Mouse (Mus musculus): ENCODE results near the gene Zfp473. TPM values are rescaled to one million over a fixed set of nuclear protein-coding genes. Genes with fewer than 3 reads are reported as not detected.
"Not testable (repeated sequence)": the region's sequence is repeated elsewhere in the genome, so short reads cannot be mapped to it uniquely, and the experiment has no call there.

Zfp473 gene
- polyA plus RNA-seq, 1 experiment from 2014 or later: 1.8 TPM

DNA sequence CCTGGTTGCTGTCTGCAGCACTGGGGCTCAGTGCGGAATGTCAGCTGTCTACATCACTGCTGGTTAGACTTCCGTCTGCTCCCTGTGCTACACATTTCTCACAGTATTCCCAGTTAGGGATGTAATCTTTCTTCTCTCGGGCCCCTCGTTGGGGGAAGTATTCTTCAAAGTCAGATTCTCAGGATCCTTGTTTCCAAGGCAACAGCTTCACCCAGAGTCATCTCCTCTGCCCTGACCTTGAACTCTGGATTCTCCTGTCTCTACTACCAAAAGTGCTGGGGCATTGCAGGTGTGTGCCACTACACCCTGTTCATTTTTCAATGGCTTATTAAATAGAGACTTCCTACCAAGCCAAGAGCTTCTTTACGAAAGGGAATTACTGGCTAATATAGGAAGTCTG, 23.7 kb downstream of the Zfp473 start:
- H3K4me2 ChIP-seq (ENCODE audit: low read depth, low read length): no peak overlapping the region
- no peaks in the 10 kb centered on the region for H3K36me3 ChIP-seq (ENCODE audit: control insufficient read depth, insufficient read depth, low read length)
- no peak overlapping the region for H3K27ac ChIP-seq (ENCODE audit: low read length)
- H3K4me1 ChIP-seq (ENCODE audit: control insufficient read depth, insufficient read depth, low read length): no peaks in the 10 kb centered on the region; the same call in 1 of the 2 replicates
- H3K9me3 ChIP-seq (ENCODE audit: control insufficient read depth, low read length): peaks cover 5% of the 10 kb centered on the region; the same call in 1 of the 2 replicates
- H3K9ac ChIP-seq (ENCODE audit: low read depth, low read length): no peak overlapping the region
- H3K27me3 ChIP-seq (replicated peaks; ENCODE audit: control insufficient read depth, insufficient read depth, low read length): no peaks in the 10 kb centered on the region
- H3K4me3 ChIP-seq (ENCODE audit: low read length): no peak overlapping the region
- 56% methylated on average over 5 of the region's 5 CpGs for WGBS
- no peak for ATAC-seq

- H3K4me2 ChIP-seq (ENCODE audit: low read depth, low read length): no peak overlapping the region
- no peaks in the 10 kb centered on the region for H3K27me3 ChIP-seq (replicated peaks; ENCODE audit: control insufficient read depth, insufficient read depth, low read length)
- no peaks in the 10 kb centered on the region for H3K36me3 ChIP-seq (ENCODE audit: control insufficient read depth, insufficient read depth, low read length)
- 60% methylated on average over 6 of the region's 6 CpGs for WGBS
- H3K4me1 ChIP-seq (ENCODE audit: control insufficient read depth, insufficient read depth, low read length): no peaks in the 10 kb centered on the region; the same call in 1 of the 2 replicates
- ATAC-seq: no peak
- H3K4me3 ChIP-seq (ENCODE audit: low read length): no peak overlapping the region
- peaks cover 5% of the 10 kb centered on the region; the same call in 1 of the 2 replicates for H3K9me3 ChIP-seq (ENCODE audit: control insufficient read depth, low read length)
- no peak overlapping the region for H3K27ac ChIP-seq (ENCODE audit: low read length)
- H3K9ac ChIP-seq (ENCODE audit: low read depth, low read length): no peak overlapping the region
These were observed 24.5 kb downstream of the Zfp473 start for GRCm38 (mm10) chr7:44726343-44726742.

- Histone ChIP-seq H3K27me3 (replicated peaks; ENCODE audit: control insufficient read depth, insufficient read depth, low read length) (no peaks in the 10 kb centered on the region), H3K27ac (ENCODE audit: low read length) (no peak overlapping the region), H3K4me2 (ENCODE audit: low read depth, low read length) (no peak overlapping the region), H3K9me3 (ENCODE audit: control insufficient read depth, low read length) (peaks cover 5% of the 10 kb centered on the region; the same call in 1 of the 2 replicates), H3K4me1 (ENCODE audit: control insufficient read depth, insufficient read depth, low read length) (no peaks in the 10 kb centered on the region; the same call in 1 of the 2 replicates), H3K36me3 (ENCODE audit: control insufficient read depth, insufficient read depth, low read length) (no peaks in the 10 kb centered on the region), H3K4me3 (ENCODE audit: low read length) (no peak overlapping the region), H3K9ac (ENCODE audit: low read depth, low read length) (no peak overlapping the region)
- ATAC-seq: no peak
- 20% methylated on average over 7 of the region's 7 CpGs for WGBS
These were observed 26.5 kb downstream of the Zfp473 start for GRCm38 (mm10) chr7:44724316-44724715.

DNA sequence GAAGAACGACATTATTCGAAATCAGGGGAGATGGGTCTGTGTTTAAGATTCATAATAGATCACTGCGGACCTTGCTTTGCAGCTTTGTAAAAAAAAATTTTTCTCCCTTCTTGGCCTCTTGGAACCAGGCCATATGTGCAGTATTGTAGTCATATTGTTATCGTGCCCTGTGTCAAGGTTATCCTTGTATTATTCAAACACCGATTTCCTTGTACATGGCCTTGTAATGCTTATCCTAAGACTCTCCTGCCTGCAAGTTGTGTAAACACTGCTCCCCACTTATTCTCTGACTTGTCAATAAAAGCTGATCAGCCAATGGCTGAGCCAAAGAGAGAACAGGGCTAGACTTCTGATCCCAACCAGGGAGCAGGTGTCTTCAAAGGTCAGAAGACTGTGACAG, 28.8 kb downstream of the Zfp473 start:
- Histone ChIP-seq H3K36me3 (ENCODE audit: control insufficient read depth, insufficient read depth, low read length) (no peaks in the 10 kb centered on the region), H3K9me3 (ENCODE audit: control insufficient read depth, low read length) (no peaks in the 10 kb centered on the region), H3K27ac (ENCODE audit: low read length) (peak overlapping the region; percentile 52), H3K4me3 (ENCODE audit: low read length) (no peak overlapping the region), H3K4me1 (ENCODE audit: control insufficient read depth, insufficient read depth, low read length) (no peaks in the 10 kb centered on the region; the same call in 1 of the 2 replicates), H3K27me3 (replicated peaks; ENCODE audit: control insufficient read depth, insufficient read depth, low read length) (no peaks in the 10 kb centered on the region), H3K9ac (ENCODE audit: low read depth, low read length) (no peak overlapping the region), H3K4me2 (ENCODE audit: low read depth, low read length) (no peak overlapping the region)
- ATAC-seq: peak; percentile 92
- WGBS: 60% methylated on average over 5 of the region's 5 CpGs

GRCm38 (mm10) chr7:44709881-44710280, 41.0 kb downstream of the Zfp473 start:
- 0 out of 2 replicates have a peak, but pooled peaks cover 4% of the 10 kb centered on the region for H3K9me3 ChIP-seq (ENCODE audit: control insufficient read depth, low read length)
- no peak overlapping the region for H3K27ac ChIP-seq (ENCODE audit: low read length)
- no peak overlapping the region for H3K4me3 ChIP-seq (ENCODE audit: low read length)
- H3K9ac ChIP-seq (ENCODE audit: low read depth, low read length): no peak overlapping the region
- no peaks in the 10 kb centered on the region for H3K36me3 ChIP-seq (ENCODE audit: control insufficient read depth, insufficient read depth, low read length)
- WGBS: 84% methylated on average over 5 of the region's 5 CpGs
- no peaks in the 10 kb centered on the region for H3K4me1 ChIP-seq (ENCODE audit: control insufficient read depth, insufficient read depth, low read length)
- no peak overlapping the region for H3K4me2 ChIP-seq (ENCODE audit: low read depth, low read length)
- no peaks in the 10 kb centered on the region for H3K27me3 ChIP-seq (replicated peaks; ENCODE audit: control insufficient read depth, insufficient read depth, low read length)
- no peak for ATAC-seq

GRCm38 (mm10) chr7:44708574-44708973, 42.3 kb downstream of the Zfp473 start, which contains the start of gene Izumo2:
Gene Izumo2, plus strand, starts transcription at chr7:44708742.
- no peak within 1 kb of the TSS for H3K4me2 ChIP-seq (ENCODE audit: low read depth, low read length)
- no peak for ATAC-seq
- H3K4me1 ChIP-seq (ENCODE audit: control insufficient read depth, insufficient read depth, low read length): no peaks in the 10 kb centered on the region
- H3K36me3 ChIP-seq (ENCODE audit: control insufficient read depth, insufficient read depth, low read length): no peaks in the 10 kb centered on the region
- 73% methylated on average over 14 of the region's 14 CpGs for WGBS
- no peak within 1 kb of the TSS for H3K9ac ChIP-seq (ENCODE audit: low read depth, low read length)
- no peaks in the 10 kb centered on the region for H3K27me3 ChIP-seq (replicated peaks; ENCODE audit: control insufficient read depth, insufficient read depth, low read length)
- no peak within 1 kb of the TSS for H3K4me3 ChIP-seq (ENCODE audit: low read length)
- H3K9me3 ChIP-seq (ENCODE audit: control insufficient read depth, low read length): 0 out of 2 replicates have a peak, but pooled peaks cover 4% of the 10 kb centered on the region
- H3K27ac ChIP-seq (ENCODE audit: low read length): no peak within 1 kb of the TSS

DNA sequence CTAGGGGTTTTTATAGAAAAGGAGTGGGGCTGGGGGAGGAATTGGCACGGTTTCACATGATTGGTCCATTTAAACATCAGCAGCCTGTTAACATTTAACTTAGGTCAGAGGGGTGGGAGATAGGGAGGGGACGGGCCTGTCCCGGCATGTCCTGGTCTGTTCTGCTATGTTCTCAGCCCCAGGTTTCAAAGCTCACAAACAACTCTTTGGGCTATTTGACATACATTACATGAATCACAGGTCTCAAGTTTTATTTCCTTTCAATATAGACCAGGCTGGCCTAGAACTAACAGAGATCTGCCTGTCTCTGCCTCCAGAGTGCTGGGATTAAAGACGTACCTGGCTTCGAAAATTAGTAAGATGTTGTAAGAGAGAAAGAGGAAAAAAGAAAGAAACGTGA, 42.8 kb downstream of the Zfp473 start:
- not testable (repeated sequence) for H3K36me3 ChIP-seq (ENCODE audit: control insufficient read depth, insufficient read depth, low read length); H3K4me3 ChIP-seq (ENCODE audit: low read length); ATAC-seq; H3K27ac ChIP-seq (ENCODE audit: low read length); H3K27me3 ChIP-seq (replicated peaks; ENCODE audit: control insufficient read depth, insufficient read depth, low read length); H3K4me1 ChIP-seq (ENCODE audit: control insufficient read depth, insufficient read depth, low read length); H3K9me3 ChIP-seq (ENCODE audit: control insufficient read depth, low read length); H3K9ac ChIP-seq (ENCODE audit: low read depth, low read length); H3K4me2 ChIP-seq (ENCODE audit: low read depth, low read length)
- WGBS: 86% methylated on average over 5 of the region's 6 CpGs

DNA sequence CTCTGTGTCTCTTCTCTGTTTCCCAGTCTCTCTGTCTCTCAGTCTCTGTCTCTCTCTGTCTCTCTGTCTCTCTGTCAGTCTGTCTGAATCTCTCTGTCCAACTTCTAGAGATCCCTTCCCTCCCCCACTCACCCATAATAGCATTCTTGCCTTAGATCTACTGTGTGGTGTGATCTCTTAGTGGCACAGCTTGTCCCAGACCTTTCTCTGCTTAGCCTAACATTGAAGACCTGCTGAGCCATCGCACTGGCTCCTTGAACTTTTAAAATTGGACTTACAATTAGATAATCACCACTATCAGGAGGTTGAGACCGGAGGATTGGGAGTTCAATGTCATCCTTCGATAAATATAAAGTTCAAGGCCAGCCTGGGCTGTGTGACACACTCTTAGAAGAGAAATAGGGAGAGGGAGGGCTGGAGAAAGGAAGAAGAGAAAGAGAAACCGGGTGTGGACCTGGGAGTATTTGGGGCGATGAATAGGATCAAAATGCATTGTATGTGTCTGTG, 43.6 kb downstream of the Zfp473 start:
- no peak overlapping the region for H3K9ac ChIP-seq (ENCODE audit: low read depth, low read length)
- WGBS: 90% methylated on average over 5 of the region's 5 CpGs

GRCm38 (mm10) chr7:44706322-44706721, 44.5 kb downstream of the Zfp473 start:
- no peak overlapping the region for H3K27ac ChIP-seq (ENCODE audit: low read length)
- H3K9me3 ChIP-seq (ENCODE audit: control insufficient read depth, low read length): no peaks in the 10 kb centered on the region
- no peak overlapping the region for H3K9ac ChIP-seq (ENCODE audit: low read depth, low read length)
- no peaks in the 10 kb centered on the region for H3K27me3 ChIP-seq (replicated peaks; ENCODE audit: control insufficient read depth, insufficient read depth, low read length)
- H3K4me2 ChIP-seq (ENCODE audit: low read depth, low read length): no peak overlapping the region
- H3K36me3 ChIP-seq (ENCODE audit: control insufficient read depth, insufficient read depth, low read length): no peaks in the 10 kb centered on the region
- no peak overlapping the region for H3K4me3 ChIP-seq (ENCODE audit: low read length)
- ATAC-seq: no peak
- no peaks in the 10 kb centered on the region for H3K4me1 ChIP-seq (ENCODE audit: control insufficient read depth, insufficient read depth, low read length)

More for the DNA sequence above, 43.6 kb downstream of the Zfp473 start:
- no peaks in the 10 kb centered on the region for H3K4me1 ChIP-seq (ENCODE audit: control insufficient read depth, insufficient read depth, low read length)
- H3K27me3 ChIP-seq (replicated peaks; ENCODE audit: control insufficient read depth, insufficient read depth, low read length): no peaks in the 10 kb centered on the region
- no peak for ATAC-seq
- no peak overlapping the region for H3K27ac ChIP-seq (ENCODE audit: low read length)
- H3K36me3 ChIP-seq (ENCODE audit: control insufficient read depth, insufficient read depth, low read length): no peaks in the 10 kb centered on the region
- H3K4me3 ChIP-seq (ENCODE audit: low read length): no peak overlapping the region
- H3K4me2 ChIP-seq (ENCODE audit: low read depth, low read length): no peak overlapping the region
- no peaks in the 10 kb centered on the region for H3K9me3 ChIP-seq (ENCODE audit: control insufficient read depth, low read length)

- no peak for ATAC-seq
- Histone ChIP-seq H3K4me1 (ENCODE audit: control insufficient read depth, insufficient read depth, low read length) (no peaks in the 10 kb centered on the region), H3K9ac (ENCODE audit: low read depth, low read length) (no peak overlapping the region), H3K4me2 (ENCODE audit: low read depth, low read length) (no peak overlapping the region), H3K9me3 (ENCODE audit: control insufficient read depth, low read length) (no peaks in the 10 kb centered on the region), H3K36me3 (ENCODE audit: control insufficient read depth, insufficient read depth, low read length) (no peaks in the 10 kb centered on the region), H3K4me3 (ENCODE audit: low read length) (no peak overlapping the region), H3K27ac (ENCODE audit: low read length) (no peak overlapping the region), H3K27me3 (replicated peaks; ENCODE audit: control insufficient read depth, insufficient read depth, low read length) (no peaks in the 10 kb centered on the region)
- WGBS: 89% methylated on average over 4 of the region's 4 CpGs
These were observed 45.8 kb downstream of the Zfp473 start for GRCm38 (mm10) chr7:44705086-44705485.

Data from intestine, embryonic 16.5 days (tissue).